Mouse (Mus musculus): Measurements from ENCODE around the gene Ccdc71. TPM values are rescaled to one million over a fixed set of nuclear protein-coding genes. Genes with fewer than 3 reads are reported as not detected.

Ccdc71 gene
- total and polyA plus RNA-seq, 3 experiments: 14.5 to 33.0 (median 16.1) TPM

- Histone ChIP-seq H3K4me3 (replicated peaks in 1 of 3; ENCODE audit: low read depth in 2 of 3, low read length in 2 of 3, poor library complexity in 1 of 3) (peak overlapping the region; percentile 58 to 94 (median 93)), H3K9me3 (replicated peaks; ENCODE audit: low read length) (no peaks in the 10 kb centered on the region), H3K36me3 (replicated peaks in 1 of 2; ENCODE audit: control insufficient read depth in 1 of 2, insufficient read depth in 1 of 2, low read length in 1 of 2) (peaks cover 24 to 31% of the 10 kb centered on the region in 2 experiments), H3K27ac (ENCODE audit: insufficient read depth, low read depth) (peak overlapping the region; percentile 65), H3K4me1 (ENCODE audit: control insufficient read depth in 1 of 2, insufficient read depth in 2 of 2) (peaks cover 11 to 31% of the 10 kb centered on the region in 2 experiments), H3K4me2 (ENCODE audit: insufficient read depth, low read depth, poor library complexity, severe bottlenecking) (peak overlapping the region; percentile 29), H3K79me2 (replicated peaks; ENCODE audit: control insufficient read depth, extremely low read depth, insufficient read depth, poor library complexity, severe bottlenecking) (peaks cover 24% of the 10 kb centered on the region), H3K27me3 (replicated peaks) (peaks cover 6% of the 10 kb centered on the region), H3K9ac (ENCODE audit: insufficient read depth, low read depth) (peak overlapping the region; percentile 39)
- in situ Hi-C loops (cut with MboI; ENCODE audit: low pct_ligation_motif_present, low pct_unique_long_range_greater_than_20kb, low sequenced_read_pairs) (no loop called here), dilution Hi-C loops (cut with MboI; ENCODE audit: extremely low pct_ligation_motif_present, extremely low pct_unique_long_range_greater_than_20kb, low sequenced_read_pairs) (no loop called here)
- TF ChIP-seq UBTF (IDR thresholded peaks at IDR 0.05; ENCODE audit: low read depth, low read length) (no peak), NELFE (IDR thresholded peaks at IDR 0.05; ENCODE audit: low read depth, low read length) (0 out of 2 replicates have a peak, but pooled peaks have one; percentile 6), ELF1 (IDR thresholded peaks at IDR 0.05; ENCODE audit: low read depth, low read length) (0 out of 2 replicates have a peak, but pooled peaks have one; percentile 8)
- no peak for DNase-seq (ENCODE audit: extremely low read depth)
These were observed 29.6 kb downstream of the Ccdc71 start for GRCm38 (mm10) chr9:108489702-108490558.

GRCm38 (mm10) chr9:108490559-108491285 is 30.4 kb downstream of the Ccdc71 start, which contains the start of gene Usp19:
Gene Usp19 (plus strand): TSS chr9:108490602.
- peaks cover 3% of the 10 kb centered on the region for H3K27me3 ChIP-seq (replicated peaks)
- H3K4me2 ChIP-seq (ENCODE audit: insufficient read depth, low read depth, poor library complexity, severe bottlenecking): peak within 1 kb of the TSS; percentile 79
- H3K9me3 ChIP-seq (replicated peaks; ENCODE audit: low read length): no peaks in the 10 kb centered on the region
- peak; percentile 97 for DNase-seq (ENCODE audit: extremely low read depth)
- H3K79me2 ChIP-seq (replicated peaks; ENCODE audit: control insufficient read depth, extremely low read depth, insufficient read depth, poor library complexity, severe bottlenecking): peaks cover 24% of the 10 kb centered on the region
- peak within 1 kb of the TSS; percentile 93 to 98 (median 94) for H3K4me3 ChIP-seq (replicated peaks in 1 of 3; ENCODE audit: low read depth in 2 of 3, low read length in 2 of 3, poor library complexity in 1 of 3)
- H3K27ac ChIP-seq (ENCODE audit: insufficient read depth, low read depth): peak within 1 kb of the TSS; percentile 74
- peaks cover 11 to 31% of the 10 kb centered on the region in 2 experiments for H3K4me1 ChIP-seq (ENCODE audit: control insufficient read depth in 1 of 2, insufficient read depth in 2 of 2)
- peaks cover 31 to 38% of the 10 kb centered on the region in 2 experiments for H3K36me3 ChIP-seq (replicated peaks in 1 of 2; ENCODE audit: control insufficient read depth in 1 of 2, insufficient read depth in 1 of 2, low read length in 1 of 2)
- in situ Hi-C loops (cut with MboI; ENCODE audit: low pct_ligation_motif_present, low pct_unique_long_range_greater_than_20kb, low sequenced_read_pairs) (no loop called here), dilution Hi-C loops (cut with MboI; ENCODE audit: extremely low pct_ligation_motif_present, extremely low pct_unique_long_range_greater_than_20kb, low sequenced_read_pairs) (no loop called here)
- peak within 1 kb of the TSS; percentile 99 for H3K9ac ChIP-seq (ENCODE audit: insufficient read depth, low read depth)
- TF ChIP-seq MYC (IDR thresholded peaks at IDR 0.05; ENCODE audit: low read depth, low read length): 0 out of 2 replicates have a peak, but pooled peaks have one; percentile 22
- peak; percentile 79 for TF ChIP-seq MEF2A (IDR thresholded peaks at IDR 0.05; ENCODE audit: borderline replicate concordance, low read depth, low read length)
- TF ChIP-seq ZMIZ1 (IDR thresholded peaks at IDR 0.05; ENCODE audit: low read depth, low read length): peak; percentile 74
- TF ChIP-seq SMC3 (IDR thresholded peaks at IDR 0.05; ENCODE audit: low read depth, low read length): no peak
- TF ChIP-seq POLR2AphosphoS2 (IDR thresholded peaks at IDR 0.05; ENCODE audit: low read depth, low read length): no peak
- TF ChIP-seq UBTF (IDR thresholded peaks at IDR 0.05; ENCODE audit: low read depth, low read length): no peak
- TF ChIP-seq CHD2 (IDR thresholded peaks at IDR 0.05; ENCODE audit: low read length): peak; percentile 82
- TF ChIP-seq JUN (IDR thresholded peaks at IDR 0.05; ENCODE audit: insufficient read depth, low read depth, low read length): no peak
- peak; percentile 77 for TF ChIP-seq TCF12 (IDR thresholded peaks at IDR 0.05; ENCODE audit: low read depth, low read length)
- no peak for TF ChIP-seq USF2 (conservative IDR thresholded peaks at IDR 0.05; ENCODE audit: low read depth, low read length)
- TF ChIP-seq RAD21 (IDR thresholded peaks at IDR 0.05; ENCODE audit: low read depth, low read length): no peak
- TF ChIP-seq NELFE (IDR thresholded peaks at IDR 0.05; ENCODE audit: low read depth, low read length): peak; percentile 87
- TF ChIP-seq JUND (conservative IDR thresholded peaks at IDR 0.05; ENCODE audit: low read depth, low read length): no peak
- peak; percentile 60; the same call in 1 of the 2 replicates for TF ChIP-seq MAX (IDR thresholded peaks at IDR 0.05; ENCODE audit: low read length)
- peak; percentile 84 for TF ChIP-seq POLR2A (IDR thresholded peaks at IDR 0.05; ENCODE audit: low read depth, low read length)
- TF ChIP-seq PAX5 (IDR thresholded peaks at IDR 0.05; ENCODE audit: low read length): no peak
- TF ChIP-seq ZC3H11A (IDR thresholded peaks at IDR 0.05; ENCODE audit: low read depth, low read length): no peak
- peak; percentile 77 for TF ChIP-seq MXI1 (IDR thresholded peaks at IDR 0.05; ENCODE audit: low read depth, low read length)
- TF ChIP-seq TBP (conservative IDR thresholded peaks at IDR 0.05; ENCODE audit: low read depth, low read length): 0 out of 2 replicates have a peak, but pooled peaks have one; percentile 61
- no peak for TF ChIP-seq CTCF (conservative IDR thresholded peaks at IDR 0.05 in 1 of 2, IDR thresholded peaks at IDR 0.05 in 1 of 2; ENCODE audit: low read depth in 2 of 2, low read length in 2 of 2)
- no peak for TF ChIP-seq USF1 (IDR thresholded peaks at IDR 0.05; ENCODE audit: low read depth, low read length)
- peak; percentile 70; the same call in 1 of the 2 replicates for TF ChIP-seq IRF4 (IDR thresholded peaks at IDR 0.05; ENCODE audit: low read depth, low read length)
- TF ChIP-seq MAFK (IDR thresholded peaks at IDR 0.05; ENCODE audit: insufficient replicate concordance, low read length): no peak
- no peak; the same call in 1 of the 2 replicates for TF ChIP-seq GABPA (IDR thresholded peaks at IDR 0.05; ENCODE audit: insufficient replicate concordance, low read depth, low read length)
- TF ChIP-seq ZNF384 (IDR thresholded peaks at IDR 0.05; ENCODE audit: low read depth, low read length): no peak
- no peak for TF ChIP-seq ZKSCAN1 (IDR thresholded peaks at IDR 0.05; ENCODE audit: borderline replicate concordance, low read depth, low read length)
- TF ChIP-seq EP300 (IDR thresholded peaks at IDR 0.05; ENCODE audit: low read length): no peak
- peak; percentile 72; the same call in 1 of the 2 replicates for TF ChIP-seq RCOR1 (conservative IDR thresholded peaks at IDR 0.05; ENCODE audit: low read depth, low read length)
